Mouse (Mus musculus) liver, postnatal 0 days (tissue): Measurements from ENCODE around the gene Rab13.

Experiments used
- CTCF ChIP-seq: sonication (generic); IDR thresholded peaks from 2 replicates; pipeline ENCODE4 v1.5.1; 2016; ENCODE audit warnings: antibody characterized with exemption, low read depth
- EP300 ChIP-seq: IDR thresholded peaks from 2 replicates; pipeline ENCODE4 v1.6.1; 2016; ENCODE audit warnings: antibody characterized with exemption, low read depth, mild to moderate bottlenecking

DNA sequence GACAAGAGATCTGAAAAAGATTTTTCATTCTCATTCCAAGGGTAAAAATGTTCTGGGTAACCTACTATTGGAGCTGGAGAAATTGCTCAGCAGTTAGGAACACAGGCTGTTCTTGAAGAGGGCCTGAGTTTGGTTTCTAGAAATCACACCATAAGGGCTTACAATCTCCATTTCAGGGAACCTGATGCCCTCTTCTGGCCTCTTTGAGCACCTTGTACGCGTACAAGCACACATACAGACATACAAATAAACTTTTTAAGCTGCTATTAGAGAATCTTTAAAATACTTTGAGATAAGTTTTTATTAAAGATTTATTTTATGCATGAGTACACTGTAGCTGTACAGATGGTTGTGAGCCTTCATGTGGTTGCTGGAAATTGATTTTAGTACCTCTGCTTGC lies 8.9 kb upstream of the Rab13 start:
- 0 out of 2 replicates have a peak, but pooled peaks have one; percentile 14 for TF ChIP-seq CTCF
- TF ChIP-seq EP300 = no peak
